Mouse (Mus musculus) CH12.LX (cell line): ENCODE results near the gene Tnk1.

Source experiments
- ELF1 ChIP-seq: IDR thresholded peaks from 2 replicates; pipeline ENCODE4 v1.6.1; 2014; ENCODE audit warnings: low read depth, mild to moderate bottlenecking, inconsistent platforms, low read length, improper control_type of control experiment
- MAX ChIP-seq: IDR thresholded peaks from 2 replicates; pipeline ENCODE4 v1.6.1; 2011; ENCODE audit warnings: low read length, improper control_type of control experiment
- TCF12 ChIP-seq: IDR thresholded peaks from 2 replicates; pipeline ENCODE4 v1.6.1; 2014; ENCODE audit warnings: low read depth, mild to moderate bottlenecking, inconsistent platforms, low read length, improper control_type of control experiment
- ZKSCAN1 ChIP-seq: IDR thresholded peaks from 2 replicates; pipeline ENCODE4 v1.6.1; 2012; ENCODE audit warnings: low read depth, inconsistent platforms, low read length, improper control_type of control experiment, borderline replicate concordance

- TF ChIP-seq TCF12 (no peak), ELF1 (no peak), ZKSCAN1 (no peak), MAX (no peak)
Observed at GRCm38 (mm10) chr11:69864138-69864860, 5.8 kb upstream of the Tnk1 start.
